Mouse (Mus musculus) erythroblast, embryonic 14.5 days (primary cell): Measurements from ENCODE around the gene Nol3.

Experiments
- GATA1 ChIP-seq: IDR thresholded peaks from 2 replicates; pipeline ENCODE4 v1.6.1; 2012; ENCODE audit warnings: low read length, inconsistent platforms, mixed read lengths
- TAL1 ChIP-seq: IDR thresholded peaks from 3 replicates; pipeline ENCODE4 v1.6.1; 2012; ENCODE audit warnings: low read length, inconsistent platforms, mixed read lengths

DNA sequence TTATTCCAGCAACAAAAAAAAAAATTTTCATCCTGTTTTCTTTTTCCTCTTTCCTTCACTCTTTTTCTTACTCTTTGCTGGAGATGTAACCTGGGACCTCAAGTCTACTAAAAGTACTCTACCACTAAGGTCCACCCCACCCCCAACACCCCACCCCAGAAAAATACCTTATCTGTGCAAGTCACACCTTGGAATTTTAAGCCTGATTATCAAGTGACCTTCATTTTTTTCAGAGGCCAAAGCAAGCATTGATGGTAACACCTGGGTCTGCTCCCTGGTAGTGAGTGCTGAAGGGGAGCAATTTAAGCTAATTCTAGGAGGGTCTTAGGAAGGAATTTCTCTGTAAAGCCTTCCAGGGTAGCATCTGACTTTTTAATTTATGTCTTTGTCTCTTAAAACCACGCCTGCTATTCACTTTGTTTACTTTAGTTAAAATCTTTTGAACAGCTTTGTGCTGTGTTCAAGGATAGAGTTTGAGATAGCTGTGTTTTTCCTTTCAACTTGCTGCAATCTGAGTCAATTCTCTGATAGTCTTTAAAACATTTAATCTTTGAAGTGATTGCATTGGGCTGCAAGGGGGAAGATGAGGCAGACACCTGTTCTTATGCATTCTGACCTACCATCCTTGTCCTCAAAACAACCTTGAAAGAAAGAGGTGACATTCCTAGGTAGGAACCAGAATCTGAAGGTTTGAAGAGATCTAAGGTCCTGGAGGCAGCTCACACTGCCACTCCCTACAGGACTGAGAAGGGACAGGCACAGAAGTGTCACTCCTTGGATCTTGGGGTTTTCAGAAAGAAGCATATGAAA, 42.6 kb upstream of the Nol3 start:
- TF ChIP-seq GATA1 (no peak), TAL1 (no peak)
